Mouse (Mus musculus) heart, postnatal 10 days (tissue): ENCODE data around the gene Ilk. TPM values are rescaled to one million over a fixed set of nuclear protein-coding genes. Genes with fewer than 3 reads are reported as not detected.
"Not testable (repeated sequence)": the region's sequence is repeated elsewhere in the genome, so short reads cannot be mapped to it uniquely, and the experiment has no call there.

Experiments
- DNase-seq, 2 experiments: peaks; one replicate each; pipeline ENCODE4 v3.0.0; 2021
- intact Hi-C: fragments of 180-260 bp; cut with DNase I; formaldehyde crosslinking; loops from one replicate; pipeline ENCODE4 v1.15.1; 2025
- total RNA-seq, 2 experiments: library from RNA; stranded (reverse); gene quantifications; 2 replicates each; pipeline ENCODE4 v1.2.3; 2021

Gene Ilk
- total RNA-seq, 2 experiments from 2014 or later: 156 to 157 TPM

- intact Hi-C loops: no loop called here
- DNase-seq: no peak
Observed at GRCm38 (mm10) chr7:105741978-105742377, 5.6 kb downstream of the Ilk start.

- intact Hi-C loops, DNase-seq: not testable (repeated sequence)
Observed at GRCm38 (mm10) chr7:105742539-105743215, 6.3 kb downstream of the Ilk start.

- intact Hi-C loops: not testable (repeated sequence)
Observed at GRCm38 (mm10) chr7:105743246-105743925, 7.0 kb downstream of the Ilk start.

GRCm38 (mm10) chr7:105743926-105744590, 7.7 kb downstream of the Ilk start, which contains the start of gene Taf10:
TSS of gene Taf10 (minus strand) at chr7:105744361.
- DNase-seq: peak; percentile 91 to 92
- intact Hi-C loops: no loop called here

More at GRCm38 (mm10) chr7:105743246-105743925, 7.0 kb downstream of the Ilk start:
- not testable (repeated sequence) for DNase-seq

GRCm38 (mm10) chr7:105747776-105748175, 11.4 kb downstream of the Ilk start:
- intact Hi-C loops: loop anchor here (2.0 kb wide), 1 partner anchor 19 kb away; no protein-coding TSS in a partner anchor
- DNase-seq: no peak

- peak; percentile 94 to 95 for DNase-seq
- intact Hi-C loops: no loop called here
Observed at GRCm38 (mm10) chr7:105751491-105752433, 15.4 kb downstream of the Ilk start, which contains the start of gene Tpp1. TSS of gene Tpp1 (minus strand) at chr7:105752235.

GRCm38 (mm10) chr7:105752716-105753115, 16.3 kb downstream of the Ilk start:
- intact Hi-C loops: no loop called here
- DNase-seq: no peak

- intact Hi-C loops: no loop called here
- DNase-seq: no peak
Observed at GRCm38 (mm10) chr7:105753281-105753680, 16.9 kb downstream of the Ilk start.

GRCm38 (mm10) chr7:105761813-105762484, 25.6 kb downstream of the Ilk start:
- no peak for DNase-seq
- intact Hi-C loops: no loop called here

- intact Hi-C loops: no loop called here
- no peak for DNase-seq
Observed at GRCm38 (mm10) chr7:105762517-105763270, 26.3 kb downstream of the Ilk start.

- intact Hi-C loops: no loop called here
- DNase-seq: no peak
Observed at GRCm38 (mm10) chr7:105764331-105764730, 27.9 kb downstream of the Ilk start.

GRCm38 (mm10) chr7:105767729-105768165, 31.4 kb downstream of the Ilk start:
- peak in 1 of 2 experiments; percentile 31 for DNase-seq
- intact Hi-C loops: loop anchor here (2.0 kb wide), 1 partner anchor 21 kb away; no protein-coding TSS in a partner anchor

GRCm38 (mm10) chr7:105769959-105770358, 33.6 kb downstream of the Ilk start:
- peak; percentile 44 to 46 for DNase-seq
- intact Hi-C loops: no loop called here

- no peak for DNase-seq
- intact Hi-C loops: no loop called here
Observed at GRCm38 (mm10) chr7:105772331-105772730, 35.9 kb downstream of the Ilk start.

GRCm38 (mm10) chr7:105773041-105773440, 36.6 kb downstream of the Ilk start:
- no peak for DNase-seq
- intact Hi-C loops: no loop called here

- intact Hi-C loops: loop anchor here (2.0 kb wide), 1 partner anchor 14 kb away; no protein-coding TSS in a partner anchor
Observed at GRCm38 (mm10) chr7:105774661-105775060, 38.3 kb downstream of the Ilk start.

GRCm38 (mm10) chr7:105776026-105776425, 39.6 kb downstream of the Ilk start:
- intact Hi-C loops: no loop called here
- DNase-seq: no peak

More at GRCm38 (mm10) chr7:105774661-105775060, 38.3 kb downstream of the Ilk start:
- peak; percentile 43 to 48 for DNase-seq

GRCm38 (mm10) chr7:105777316-105777715, 40.9 kb downstream of the Ilk start:
- DNase-seq: no peak

More at GRCm38 (mm10) chr7:105777316-105777715, 40.9 kb downstream of the Ilk start:
- intact Hi-C loops: no loop called here
